Mouse (Mus musculus) spleen, postnatal 14 days (tissue): ENCODE results near the gene Kdm8.

Experiments used
- DNase-seq, 2 experiments: peaks; one replicate each; pipeline ENCODE4 v3.0.0; 2021 to 2022; ENCODE audit warnings: low spot score in 2 of 2

The Kdm8 gene

DNA sequence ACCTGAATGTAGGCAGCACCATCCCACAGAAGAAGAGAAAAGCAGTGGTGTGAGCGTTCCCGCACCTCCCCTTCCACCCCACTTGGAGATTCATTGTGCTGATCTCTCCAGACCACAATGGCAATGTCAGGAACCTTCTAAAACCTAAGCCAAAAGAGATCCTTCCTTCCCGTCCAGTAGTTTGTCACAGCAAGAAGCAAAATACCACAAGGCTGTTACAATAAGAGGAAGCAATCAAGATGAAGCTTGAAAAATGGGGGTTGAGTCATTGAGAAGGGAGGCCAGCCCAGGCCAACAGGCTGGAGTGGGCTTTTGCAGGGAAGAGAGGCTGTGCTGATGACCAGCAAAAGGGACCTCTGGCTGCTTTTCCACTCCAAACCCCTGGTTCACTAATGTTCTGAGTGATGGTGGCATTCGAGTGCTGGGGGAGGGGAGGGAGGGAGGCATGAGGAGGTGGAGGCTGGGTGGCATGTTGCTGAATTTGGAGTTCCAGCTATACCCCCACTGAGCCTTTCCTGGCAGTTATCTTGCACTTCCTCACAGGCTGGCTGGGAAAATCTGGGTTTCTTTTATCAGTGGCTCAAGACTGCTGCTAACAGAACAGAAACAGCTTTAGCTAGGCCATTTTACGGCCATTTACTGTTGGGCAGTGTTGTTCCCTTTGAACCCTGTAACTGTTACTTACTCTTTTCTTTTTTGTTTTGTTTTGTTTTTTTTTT lies 59.1 kb downstream of the Kdm8 start:
- no peak for DNase-seq

DNA sequence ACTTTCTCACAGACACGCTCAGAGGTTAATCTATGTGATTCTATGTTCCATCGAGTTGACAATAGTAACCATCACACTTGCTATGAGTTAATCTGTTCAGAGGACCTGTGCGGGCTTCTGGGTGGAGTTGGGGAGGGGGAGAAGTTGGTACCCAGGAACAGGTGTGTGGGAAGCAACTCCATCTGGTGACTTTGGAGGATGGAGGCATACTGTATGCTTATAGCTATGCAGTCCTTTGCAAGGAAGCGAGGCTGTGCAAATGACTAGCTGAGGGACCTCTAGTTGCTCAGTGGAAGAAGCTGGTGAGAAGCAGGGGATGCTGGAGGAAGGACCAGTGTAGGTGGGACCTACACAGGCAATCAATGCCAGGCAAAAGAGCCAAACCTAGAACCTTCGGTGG lies 60.1 kb downstream of the Kdm8 start:
- no peak for DNase-seq

DNA sequence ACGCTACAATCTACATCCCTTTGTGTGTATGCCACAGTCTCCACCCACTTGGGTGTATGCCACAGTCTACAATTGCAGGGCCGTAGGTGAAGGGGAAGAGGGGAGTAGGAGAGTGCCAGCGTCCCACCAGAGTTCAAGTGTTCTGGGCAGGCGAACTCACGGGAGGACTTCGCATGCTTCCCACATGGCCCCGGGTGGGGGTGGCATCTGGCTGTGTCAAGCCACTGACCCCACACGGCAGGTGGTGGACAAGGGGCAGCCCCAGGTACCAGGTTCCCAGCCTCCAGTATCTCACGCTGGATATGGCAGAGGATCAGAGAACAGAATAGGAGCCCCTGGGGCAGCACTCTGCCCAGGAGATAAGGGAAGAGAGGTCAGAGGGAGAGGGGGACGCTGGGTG lies 61.1 kb downstream of the Kdm8 start:
- no peak for DNase-seq

DNA sequence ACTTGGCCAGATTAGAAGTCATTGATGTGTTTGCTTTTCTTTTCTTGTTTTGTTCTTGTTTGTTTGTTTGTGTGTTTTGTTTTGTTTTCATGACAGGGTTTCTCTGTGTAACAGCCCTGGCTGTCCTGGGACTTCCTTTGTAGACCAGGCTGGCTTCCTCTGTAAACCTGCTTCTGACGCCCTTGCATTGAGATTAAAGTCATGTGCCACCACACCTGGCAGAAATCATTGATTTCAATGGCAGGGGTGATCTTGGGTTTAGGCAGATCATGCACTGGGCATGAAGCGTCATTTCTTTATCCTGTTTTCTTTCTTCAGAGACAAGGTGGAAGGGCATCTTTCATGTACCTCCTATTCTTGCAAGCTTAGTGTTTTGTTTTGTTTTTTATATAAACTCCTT lies 62.8 kb downstream of the Kdm8 start:
- DNase-seq, result no peak

GRCm38 (mm10) chr7:125511432-125511831 lies 67.0 kb downstream of the Kdm8 start:
- no peak for DNase-seq

DNA sequence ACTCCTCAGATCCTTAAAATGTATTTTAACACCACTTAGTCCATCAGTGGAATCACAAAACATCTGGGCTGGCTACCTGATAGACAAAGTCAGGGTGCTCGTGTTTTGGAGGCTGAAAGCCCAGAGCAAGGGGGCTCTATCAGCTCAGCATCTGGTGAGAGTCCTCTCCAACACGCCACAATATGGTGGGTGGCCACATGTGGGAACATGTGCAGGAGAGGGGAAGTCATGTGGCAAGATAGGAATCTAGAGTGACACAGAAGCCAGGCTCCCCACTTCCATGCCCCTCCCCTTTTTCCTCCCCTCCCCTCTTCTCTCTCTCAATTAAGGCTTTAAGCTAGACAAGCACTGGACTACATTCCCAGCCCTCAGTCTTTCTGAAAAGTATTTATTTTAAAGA lies 67.4 kb downstream of the Kdm8 start:
- DNase-seq, result no peak
